Mouse (Mus musculus) midbrain, embryonic 12.5 days (tissue): ENCODE data around the gene E2f3. TPM values are rescaled to one million over a fixed set of nuclear protein-coding genes. Genes with fewer than 3 reads are reported as not detected.

Experiments
- ATAC-seq: fragments of 200-750 bp; cut with Nextera tagmentation; 2 replicates; pipeline ENCODE4 v1.8.0; 2017; ENCODE audit warnings: low read depth, moderate TSS enrichment, moderate library complexity; ENCODE audit not compliant: low FRiP score
- H3K27ac ChIP-seq: fragments of 300-500 bp; sonication (generic); replicated peaks from 2 replicates; pipeline ENCODE4 v1.5.1; 2016; ENCODE audit warnings: mild to moderate bottlenecking
- H3K27me3 ChIP-seq: fragments of 300-500 bp; sonication (generic); 2 replicates; pipeline ENCODE4 v1.6.1; 2016; ENCODE audit warnings: mild to moderate bottlenecking
- H3K36me3 ChIP-seq: fragments of 300-500 bp; sonication (generic); 2 replicates; pipeline ENCODE4 v1.6.1; 2016
- H3K4me1 ChIP-seq: fragments of 300-500 bp; sonication (generic); 2 replicates; pipeline ENCODE4 v1.6.1; 2016
- H3K4me2 ChIP-seq: fragments of 300-500 bp; sonication (generic); replicated peaks from 2 replicates; pipeline ENCODE4 v1.6.1; 2016; ENCODE audit warnings: mild to moderate bottlenecking, moderate library complexity
- H3K4me3 ChIP-seq: fragments of 300-500 bp; sonication (generic); 2 replicates; pipeline ENCODE4 v1.5.1; 2016; ENCODE audit warnings: mild to moderate bottlenecking
- H3K9ac ChIP-seq: fragments of 300-500 bp; sonication (generic); replicated peaks from 2 replicates; pipeline ENCODE4 v1.6.1; 2016; ENCODE audit warnings: mild to moderate bottlenecking, moderate library complexity
- H3K9me3 ChIP-seq: fragments of 300-500 bp; sonication (generic); 2 replicates; pipeline ENCODE4 v1.6.1; 2016; ENCODE audit warnings: mild to moderate bottlenecking
- WGBS: fragments of 180-500 bp; shearing (Covaris S2); methylation state at CpG from one replicate; pipeline ENCODE4 v1.1.7; 2016; 5-methylcytosine and 5-hydroxymethylcytosine counted together
- polyA plus RNA-seq: library from polyadenylated mRNA; unstranded; fragments of >200 nt; fragmentation: Nextera tagmentation; extraction: Ambion mirVana; gene quantifications from 2 replicates; pipeline ENCODE4 v1.2.1, GENCODE M21; 2016

The E2f3 gene
- polyA plus RNA-seq, 1 experiment from 2014 or later, result 18.2 TPM

GRCm38 (mm10) chr13:29974066-29974465, 11.8 kb downstream of the E2f3 start:
- H3K4me2 ChIP-seq, result no peak overlapping the region
- no peak overlapping the region for H3K9ac ChIP-seq
- ATAC-seq, result no peak
- no peaks in the 10 kb centered on the region for H3K27me3 ChIP-seq
- 0 out of 2 replicates have a peak, but pooled peaks cover 5% of the 10 kb centered on the region for H3K4me1 ChIP-seq
- no peak overlapping the region for H3K27ac ChIP-seq
- peaks cover 22% of the 10 kb centered on the region for H3K36me3 ChIP-seq
- WGBS, result 93% methylated on average over 5 of the region's 5 CpGs
- H3K4me3 ChIP-seq, result no peak overlapping the region
- no peaks in the 10 kb centered on the region for H3K9me3 ChIP-seq

GRCm38 (mm10) chr13:29973610-29974009, 12.3 kb downstream of the E2f3 start:
- no peak overlapping the region for H3K4me2 ChIP-seq
- H3K27ac ChIP-seq, result no peak overlapping the region
- H3K4me1 ChIP-seq, result 0 out of 2 replicates have a peak, but pooled peaks cover under 1% of the 10 kb centered on the region
- H3K9me3 ChIP-seq, result no peaks in the 10 kb centered on the region
- ATAC-seq, result no peak
- H3K9ac ChIP-seq, result no peak overlapping the region
- H3K4me3 ChIP-seq, result no peak overlapping the region
- 98% methylated on average over 6 of the region's 6 CpGs for WGBS
- peaks cover 18% of the 10 kb centered on the region; the same call in 1 of the 2 replicates for H3K36me3 ChIP-seq
- H3K27me3 ChIP-seq, result no peaks in the 10 kb centered on the region

GRCm38 (mm10) chr13:29970333-29970732, 15.5 kb downstream of the E2f3 start:
- Histone ChIP-seq H3K4me2 (no peak overlapping the region), H3K36me3 (peaks cover 12% of the 10 kb centered on the region), H3K4me1 (no peaks in the 10 kb centered on the region), H3K4me3 (no peak overlapping the region), H3K9me3 (no peaks in the 10 kb centered on the region), H3K9ac (no peak overlapping the region), H3K27ac (no peak overlapping the region), H3K27me3 (no peaks in the 10 kb centered on the region)
- ATAC-seq, result no peak
- WGBS, result 95% methylated on average over 7 of the region's 7 CpGs

- Histone ChIP-seq H3K27me3 (no peaks in the 10 kb centered on the region), H3K4me2 (no peak overlapping the region), H3K9me3 (no peaks in the 10 kb centered on the region), H3K9ac (no peak overlapping the region), H3K27ac (no peak overlapping the region), H3K36me3 (peaks cover 12% of the 10 kb centered on the region), H3K4me3 (no peak overlapping the region), H3K4me1 (no peaks in the 10 kb centered on the region)
- WGBS, result 94% methylated on average over 7 of the region's 7 CpGs
- no peak for ATAC-seq
These were observed 17.2 kb downstream of the E2f3 start for GRCm38 (mm10) chr13:29968636-29969035.

- H3K4me3 ChIP-seq, result no peak overlapping the region
- H3K36me3 ChIP-seq, result peaks cover 21% of the 10 kb centered on the region
- H3K27ac ChIP-seq, result no peak overlapping the region
- H3K9ac ChIP-seq, result no peak overlapping the region
- no peak overlapping the region for H3K4me2 ChIP-seq
- ATAC-seq, result no peak
- no peaks in the 10 kb centered on the region for H3K4me1 ChIP-seq
- WGBS, result 92% methylated on average over 5 of the region's 5 CpGs
- no peaks in the 10 kb centered on the region for H3K27me3 ChIP-seq
- no peaks in the 10 kb centered on the region for H3K9me3 ChIP-seq
These were observed 18.5 kb downstream of the E2f3 start for GRCm38 (mm10) chr13:29967367-29967766.

GRCm38 (mm10) chr13:29966966-29967365, 18.9 kb downstream of the E2f3 start:
- no peak for ATAC-seq
- H3K9me3 ChIP-seq, result no peaks in the 10 kb centered on the region
- H3K4me3 ChIP-seq, result no peak overlapping the region
- H3K4me1 ChIP-seq, result no peaks in the 10 kb centered on the region
- no peaks in the 10 kb centered on the region for H3K27me3 ChIP-seq
- no peak overlapping the region for H3K9ac ChIP-seq
- H3K36me3 ChIP-seq, result peaks cover 21% of the 10 kb centered on the region
- H3K4me2 ChIP-seq, result no peak overlapping the region
- 96% methylated on average over 8 of the region's 8 CpGs for WGBS
- H3K27ac ChIP-seq, result no peak overlapping the region

GRCm38 (mm10) chr13:29964087-29964486, 21.8 kb downstream of the E2f3 start:
- no peaks in the 10 kb centered on the region for H3K9me3 ChIP-seq
- H3K9ac ChIP-seq, result no peak overlapping the region
- H3K4me3 ChIP-seq, result no peak overlapping the region
- no peak for ATAC-seq
- H3K36me3 ChIP-seq, result peaks cover 21% of the 10 kb centered on the region
- H3K27me3 ChIP-seq, result no peaks in the 10 kb centered on the region
- H3K27ac ChIP-seq, result no peak overlapping the region
- H3K4me1 ChIP-seq, result no peaks in the 10 kb centered on the region
- no peak overlapping the region for H3K4me2 ChIP-seq
- WGBS, result 95% methylated on average over 6 of the region's 6 CpGs

- no peaks in the 10 kb centered on the region for H3K4me1 ChIP-seq
- H3K9me3 ChIP-seq, result no peaks in the 10 kb centered on the region
- WGBS, result 94% methylated on average over 6 of the region's 6 CpGs
- H3K36me3 ChIP-seq, result peaks cover 13% of the 10 kb centered on the region; the same call in 1 of the 2 replicates
- H3K4me3 ChIP-seq, result no peak overlapping the region
- no peak for ATAC-seq
- H3K4me2 ChIP-seq, result no peak overlapping the region
- H3K9ac ChIP-seq, result no peak overlapping the region
- H3K27me3 ChIP-seq, result no peaks in the 10 kb centered on the region
- no peak overlapping the region for H3K27ac ChIP-seq
These were observed 25.4 kb downstream of the E2f3 start for GRCm38 (mm10) chr13:29960416-29960815.

- 70% methylated on average over 9 of the region's 9 CpGs for WGBS
- no peak overlapping the region for H3K9ac ChIP-seq
- H3K9me3 ChIP-seq, result no peaks in the 10 kb centered on the region
- no peak for ATAC-seq
- H3K4me2 ChIP-seq, result no peak overlapping the region
- H3K4me1 ChIP-seq, result no peaks in the 10 kb centered on the region
- no peak overlapping the region for H3K27ac ChIP-seq
- H3K27me3 ChIP-seq, result no peaks in the 10 kb centered on the region
- H3K36me3 ChIP-seq, result 0 out of 2 replicates have a peak, but pooled peaks cover 6% of the 10 kb centered on the region
- H3K4me3 ChIP-seq, result no peak overlapping the region
These were observed 28.1 kb downstream of the E2f3 start for GRCm38 (mm10) chr13:29957731-29958254.

- Histone ChIP-seq H3K9ac (no peak overlapping the region), H3K27ac (no peak overlapping the region), H3K4me1 (no peaks in the 10 kb centered on the region), H3K4me2 (no peak overlapping the region), H3K36me3 (peaks cover 6% of the 10 kb centered on the region; the same call in 1 of the 2 replicates), H3K27me3 (no peaks in the 10 kb centered on the region), H3K4me3 (no peak overlapping the region), H3K9me3 (0 out of 2 replicates have a peak, but pooled peaks cover 1% of the 10 kb centered on the region)
- 95% methylated on average over 12 of the region's 12 CpGs for WGBS
- no peak for ATAC-seq
These were observed 28.9 kb downstream of the E2f3 start for GRCm38 (mm10) chr13:29956821-29957421.

- Histone ChIP-seq H3K9ac (no peak overlapping the region), H3K4me2 (no peak overlapping the region), H3K4me3 (no peak overlapping the region), H3K27ac (no peak overlapping the region), H3K9me3 (0 out of 2 replicates have a peak, but pooled peaks cover 3% of the 10 kb centered on the region), H3K36me3 (peaks cover 16% of the 10 kb centered on the region), H3K27me3 (no peaks in the 10 kb centered on the region), H3K4me1 (no peaks in the 10 kb centered on the region)
- 93% methylated on average over 9 of the region's 11 CpGs for WGBS
- no peak for ATAC-seq
These were observed 30.6 kb downstream of the E2f3 start for GRCm38 (mm10) chr13:29955296-29955695.

GRCm38 (mm10) chr13:29954741-29955140, 31.1 kb downstream of the E2f3 start:
- Histone ChIP-seq H3K27ac (no peak overlapping the region), H3K4me1 (no peaks in the 10 kb centered on the region), H3K36me3 (peaks cover 19% of the 10 kb centered on the region), H3K4me3 (no peak overlapping the region), H3K9me3 (0 out of 2 replicates have a peak, but pooled peaks cover 3% of the 10 kb centered on the region), H3K4me2 (no peak overlapping the region), H3K9ac (no peak overlapping the region), H3K27me3 (no peaks in the 10 kb centered on the region)
- ATAC-seq, result no peak
- WGBS, result 94% methylated on average over 10 of the region's 10 CpGs
